In genomic region chr2:165974383-165974782, GRCm38 (mm10) we compare ENCODE assay signal across 18 mouse cellular contexts.
"Had no signal": no experiment of that assay in that cellular context is flagged by ENCODE, and none has a peak within 500 bp of the region (broad histone marks: within the 10 kb centered on the region; RNA-seq: fewer than 3 reads in every experiment).

No protein-coding gene starts in this region.

- H3K27me3 ChIP-seq: liver, embryonic 13.5 days; liver, embryonic 15.5 days; lung, embryonic 15.5 days; megakaryocyte, embryonic 14.5 days; midbrain, embryonic 13.5 days; midbrain, embryonic 15.5 days; neural tube, embryonic 12.5 days had no signal

- H3K9ac ChIP-seq: liver, embryonic 13.5 days; liver, embryonic 15.5 days; liver, postnatal 0 days; lung, embryonic 15.5 days; midbrain, embryonic 13.5 days; midbrain, embryonic 15.5 days; neural tube, embryonic 12.5 days had no signal

- DNase-seq: liver; liver, embryonic 13.5 days; liver, postnatal 0 days; lung, adult 2 months; lung, postnatal 10 days; right cerebral cortex, postnatal 14 days; thymus, adult 18-20 months; thymus, postnatal 14 days; thymus, postnatal 36 days had no signal

- H3K27ac ChIP-seq: liver, embryonic 13.5 days; liver, embryonic 15.5 days; lung, embryonic 15.5 days; macrophage; midbrain, embryonic 13.5 days; midbrain, embryonic 15.5 days; neural tube, embryonic 12.5 days had no signal

- H3K36me3 ChIP-seq: liver, embryonic 13.5 days; liver, embryonic 15.5 days; lung, embryonic 15.5 days; midbrain, embryonic 13.5 days; midbrain, embryonic 15.5 days; neural tube, embryonic 12.5 days had no signal

- H3K4me2 ChIP-seq: liver, embryonic 11.5 days; liver, embryonic 13.5 days; liver, embryonic 15.5 days; lung, embryonic 15.5 days; midbrain, embryonic 11.5 days; midbrain, embryonic 13.5 days; midbrain, embryonic 15.5 days; neural tube, embryonic 12.5 days had no signal

- H3K9me3 ChIP-seq: liver, embryonic 13.5 days; liver, embryonic 15.5 days; lung, embryonic 15.5 days; midbrain, embryonic 13.5 days; midbrain, embryonic 15.5 days; neural tube, embryonic 12.5 days had no signal

- ATAC-seq: liver, postnatal 0 days; midbrain, embryonic 13.5 days; midbrain, embryonic 15.5 days had no signal

- H3K4me1 ChIP-seq: lung, embryonic 15.5 days; midbrain, embryonic 13.5 days; midbrain, embryonic 15.5 days; neural tube, embryonic 12.5 days had no signal

- H3K4me3 ChIP-seq: liver, embryonic 13.5 days; liver, embryonic 15.5 days; lung, embryonic 15.5 days; megakaryocyte, embryonic 14.5 days; midbrain, embryonic 13.5 days; midbrain, embryonic 15.5 days; neural tube, embryonic 12.5 days had no signal
